Mouse (Mus musculus) kidney, postnatal 0 days (tissue): Measurements from ENCODE around the gene Stkld1. TPM values are rescaled to one million over a fixed set of nuclear protein-coding genes. Genes with fewer than 3 reads are reported as not detected.

ENCODE experiments used
- ATAC-seq: fragments of 200-750 bp; cut with Nextera tagmentation; replicated peaks from 2 replicates; pipeline ENCODE4 v1.8.0; 2017; ENCODE audit warnings: low read depth, moderate number of reproducible peaks, moderate TSS enrichment, moderate library complexity; ENCODE audit not compliant: low FRiP score
- DNase-seq: peaks from one replicate; pipeline ENCODE4 v3.0.0-alpha.2; 2016; ENCODE audit warnings: low spot score
- H3K27ac ChIP-seq: fragments of 300-500 bp; sonication (generic); 2 replicates; pipeline ENCODE4 v1.5.1; 2014; ENCODE audit warnings: mild to moderate bottlenecking
- H3K27me3 ChIP-seq: fragments of 300-500 bp; sonication (generic); 2 replicates; pipeline ENCODE4 v1.6.1; 2014; ENCODE audit warnings: low read length, mixed read lengths; ENCODE audit not compliant: insufficient read depth
- H3K36me3 ChIP-seq: fragments of 300-500 bp; sonication (generic); 2 replicates; pipeline ENCODE4 v1.6.1; 2014; ENCODE audit warnings: low read length, mixed read lengths; ENCODE audit not compliant: insufficient read depth
- H3K4me1 ChIP-seq: fragments of 300-500 bp; sonication (generic); replicated peaks from 2 replicates; pipeline ENCODE4 v1.6.1; 2014; ENCODE audit warnings: antibody characterized with exemption, low read length, mixed read lengths; ENCODE audit not compliant: insufficient read depth
- H3K4me2 ChIP-seq: fragments of 300-500 bp; sonication (generic); 2 replicates; pipeline ENCODE4 v1.6.1; 2014; ENCODE audit warnings: mild to moderate bottlenecking, low read length, moderate library complexity, mixed read lengths
- H3K4me3 ChIP-seq: fragments of 300-500 bp; sonication (generic); replicated peaks from 2 replicates; pipeline ENCODE4 v1.5.1; 2014; ENCODE audit warnings: low read depth, low read length
- H3K9ac ChIP-seq: fragments of 300-500 bp; sonication (generic); 2 replicates; pipeline ENCODE4 v1.6.1; 2014; ENCODE audit warnings: low read depth, low read length
- H3K9me3 ChIP-seq: fragments of 300-500 bp; sonication (generic); replicated peaks from 2 replicates; pipeline ENCODE4 v1.6.1; 2016; ENCODE audit warnings: low read length, inconsistent platforms, mixed read lengths
- CTCF ChIP-seq: IDR thresholded peaks from 2 replicates; pipeline ENCODE4 v1.5.1; 2016; ENCODE audit warnings: antibody characterized with exemption, low read depth, mild to moderate bottlenecking, moderate library complexity
- WGBS: fragments of 180-500 bp; shearing (Covaris S2); extraction: QIAGEN DNeasy Blood & Tissue Kit; methylation state at CpG from one replicate; pipeline ENCODE4 v1.1.7; 2014; 5-methylcytosine and 5-hydroxymethylcytosine counted together
- polyA plus RNA-seq: library from polyadenylated mRNA; unstranded; fragments of >200 nt; fragmentation: Nextera tagmentation; extraction: Ambion mirVana; gene quantifications from 2 replicates; pipeline ENCODE4 v1.2.1, GENCODE M21; 2015

Stkld1 gene
- polyA plus RNA-seq, 1 experiment from 2014 or later, result 0.07 TPM

DNA sequence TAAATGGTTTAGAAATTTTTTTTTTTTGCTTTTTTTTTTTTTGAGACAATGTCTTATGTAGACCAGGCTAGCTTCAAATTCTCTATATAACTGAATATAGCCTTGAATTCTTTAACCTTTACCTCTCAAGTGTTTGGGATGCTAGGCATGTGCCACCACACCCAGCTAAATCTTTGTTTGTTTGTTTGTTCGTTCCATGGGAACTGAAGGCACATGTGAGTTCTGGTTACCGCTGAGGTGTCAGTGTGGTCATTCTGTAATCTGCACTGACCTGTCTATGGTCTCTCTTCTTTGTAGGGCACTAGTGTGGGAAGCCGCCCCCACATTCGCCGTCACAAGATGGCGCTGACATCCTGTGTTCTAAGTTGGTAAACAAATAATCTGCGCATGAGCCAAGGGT, 64.1 kb downstream of the Stkld1 start:
- DNase-seq, result no peak
- Histone ChIP-seq H3K27ac (no peak overlapping the region), H3K9me3 (no peaks in the 10 kb centered on the region), H3K4me2 (no peak overlapping the region), H3K27me3 (no peaks in the 10 kb centered on the region), H3K9ac (no peak overlapping the region), H3K4me3 (no peak overlapping the region), H3K4me1 (no peaks in the 10 kb centered on the region), H3K36me3 (no peaks in the 10 kb centered on the region)
- WGBS, result 95% methylated on average over 6 of the region's 7 CpGs
- ATAC-seq, result no peak
- no peak for TF ChIP-seq CTCF

Other genes with a start within 250 kb of the Stkld1 start
- gene Abo, start 69.1 kb upstream of the Stkld1 start, polyA plus RNA-seq, result not detected in 2 replicates
- 19.6 and 21.2 TPM in 2 replicates for gene Surf6, start 31.2 kb upstream of the Stkld1 start, polyA plus RNA-seq
- gene Med22, start 23.4 kb upstream of the Stkld1 start, polyA plus RNA-seq, result 38.6 and 42.2 TPM in 2 replicates
- 668 and 686 TPM in 2 replicates for gene Rpl7a, start 23.3 kb upstream of the Stkld1 start, polyA plus RNA-seq
- 37.2 and 39.4 TPM in 2 replicates for gene Surf2, start 17.7 kb upstream of the Stkld1 start, polyA plus RNA-seq
- 62.5 and 64.1 TPM in 2 replicates for gene Surf1, start 17.5 kb upstream of the Stkld1 start, polyA plus RNA-seq
- 186 and 216 TPM in 2 replicates for gene Surf4, start 119 bp upstream of the Stkld1 start, polyA plus RNA-seq
- gene Rexo4, start 30.3 kb downstream of the Stkld1 start, polyA plus RNA-seq, result 34.3 TPM in 2 replicates
- 0.04 and 0.13 TPM in 2 replicates for gene Adamts13, start 39.4 kb downstream of the Stkld1 start, polyA plus RNA-seq
- gene Cacfd1, start 75.9 kb downstream of the Stkld1 start, polyA plus RNA-seq, result 41.5 and 47.2 TPM in 2 replicates
- gene Slc2a6, start 94.0 kb downstream of the Stkld1 start, polyA plus RNA-seq, result 0.49 and 0.51 TPM in 2 replicates
- gene Mymk, start 138.1 kb downstream of the Stkld1 start, polyA plus RNA-seq, result 0.11 TPM in 1 of 2 replicates, not detected in the other
- gene Adamtsl2, start 145.3 kb downstream of the Stkld1 start, polyA plus RNA-seq, result 0.80 and 0.83 TPM in 2 replicates
- gene Fam163b, start 208.4 kb downstream of the Stkld1 start, polyA plus RNA-seq, result not detected in 2 replicates
- 0.05 and 0.38 TPM in 2 replicates for gene Dbh, start 231.2 kb downstream of the Stkld1 start, polyA plus RNA-seq